In genomic region chr1:75022216-75022615, GRCm38 (mm10) we compare ENCODE assay signal across 20 mouse cellular contexts.
"Had no signal": no experiment of that assay in that cellular context is flagged by ENCODE, and none has a peak within 500 bp of the region (broad histone marks: within the 10 kb centered on the region; RNA-seq: fewer than 3 reads in every experiment).

No protein-coding gene starts in this region.

- ATAC-seq: liver, embryonic 12.5 days; midbrain, embryonic 13.5 days had no signal

- H3K9me3 ChIP-seq: limb, embryonic 10.5 days; limb, embryonic 13.5 days; liver, embryonic 12.5 days; liver, embryonic 15.5 days; lung, embryonic 15.5 days; megakaryocyte, embryonic 14.5 days; midbrain, embryonic 13.5 days; stomach, embryonic 15.5 days had no signal

- H3K27me3 ChIP-seq: liver, embryonic 12.5 days; liver, embryonic 15.5 days; lung, embryonic 15.5 days; midbrain, embryonic 13.5 days; stomach, embryonic 15.5 days had no signal

- H3K4me3 ChIP-seq: layer of hippocampus, adult 2 months; limb, embryonic 10.5 days; limb, embryonic 13.5 days; liver, embryonic 12.5 days; liver, embryonic 15.5 days; lung, embryonic 15.5 days; megakaryocyte, embryonic 14.5 days; midbrain, embryonic 13.5 days; stomach, embryonic 15.5 days had no signal

- H3K27ac ChIP-seq: layer of hippocampus, adult 2 months; limb, embryonic 10.5 days; limb, embryonic 13.5 days; liver, embryonic 12.5 days; liver, embryonic 15.5 days; lung, embryonic 15.5 days; midbrain, embryonic 13.5 days; stomach, embryonic 15.5 days had no signal

- H3K4me1 ChIP-seq: limb, embryonic 10.5 days; liver, embryonic 12.5 days; liver, embryonic 15.5 days; lung, embryonic 15.5 days; megakaryocyte, embryonic 14.5 days; stomach, embryonic 15.5 days had no signal

- H3K4me2 ChIP-seq: limb, embryonic 13.5 days; liver, embryonic 12.5 days; liver, embryonic 15.5 days; lung, embryonic 15.5 days; midbrain, embryonic 13.5 days; stomach, embryonic 15.5 days had no signal

- DNase-seq: kidney, adult 18-20 months; kidney, adult 9 months; kidney, postnatal 25 days; layer of hippocampus, adult 9-11 months; liver; lung, adult 18-20 months; lung, postnatal 10 days; lung, postnatal 36 days; right cerebral cortex, postnatal 25 days; spleen, adult 18-20 months; thymus, postnatal 25 days had no signal

- H3K36me3 ChIP-seq: limb, embryonic 10.5 days; limb, embryonic 13.5 days; liver, embryonic 12.5 days; liver, embryonic 15.5 days; lung, embryonic 15.5 days; midbrain, embryonic 13.5 days; stomach, embryonic 15.5 days had no signal

- H3K9ac ChIP-seq: limb, embryonic 13.5 days; liver, embryonic 12.5 days; liver, embryonic 15.5 days; lung, embryonic 15.5 days; midbrain, embryonic 13.5 days; stomach, embryonic 15.5 days had no signal
